Mouse (Mus musculus): Measurements from ENCODE around the gene Gm9573. TPM values are rescaled to one million over a fixed set of nuclear protein-coding genes. Genes with fewer than 3 reads are reported as not detected.

Gene Gm9573
- 0.03 TPM in 1 of 2 replicates, not detected in the other for polyA plus RNA-seq (2015; fragmentation: Nextera tagmentation; extraction: Ambion mirVana)

DNA sequence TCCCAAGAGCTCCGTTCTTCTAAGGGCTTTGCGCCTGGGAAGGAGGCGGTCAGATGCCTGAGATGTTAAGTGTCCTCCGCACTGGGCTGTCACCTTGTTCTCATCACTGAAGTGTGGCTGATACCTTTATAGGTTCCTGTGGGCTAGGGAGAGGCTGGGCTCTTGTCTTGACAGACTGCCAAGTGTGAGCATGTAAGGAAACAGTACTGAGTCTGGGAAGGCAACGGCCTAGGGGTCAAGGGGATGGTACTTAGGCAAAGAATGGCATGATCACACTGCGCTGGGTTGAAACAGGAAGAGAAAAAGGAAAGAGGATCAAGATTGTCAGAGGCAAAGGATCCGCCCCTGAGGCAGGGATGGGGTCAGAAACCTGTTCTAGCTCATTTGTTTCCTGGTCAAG lies at the start of gene Gm9573:
Gm9573 (minus strand) TSS at position 101 of the 400 bp plus-strand sequence.
- H3K4me1 ChIP-seq (replicated peaks; ENCODE audit: control insufficient read depth, insufficient read depth, low read length): no peaks in the 10 kb centered on the region
- no peak within 1 kb of the TSS for H3K4me2 ChIP-seq (ENCODE audit: low read depth, low read length)
- H3K9ac ChIP-seq (ENCODE audit: low read length): no peak within 1 kb of the TSS
- no peak within 1 kb of the TSS for H3K4me3 ChIP-seq (ENCODE audit: low read length)
- no peak within 1 kb of the TSS for H3K27ac ChIP-seq (ENCODE audit: low read length)
- no peaks in the 10 kb centered on the region for H3K36me3 ChIP-seq (ENCODE audit: control insufficient read depth, insufficient read depth, low read length)
- no peaks in the 10 kb centered on the region for H3K9me3 ChIP-seq (ENCODE audit: control insufficient read depth, low read length)
- 69% methylated on average over 7 of the region's 7 CpGs for WGBS
- H3K27me3 ChIP-seq (ENCODE audit: control insufficient read depth, insufficient read depth, low read depth, low read length): no peaks in the 10 kb centered on the region
- ATAC-seq (ENCODE audit: low read depth): no peak

DNA sequence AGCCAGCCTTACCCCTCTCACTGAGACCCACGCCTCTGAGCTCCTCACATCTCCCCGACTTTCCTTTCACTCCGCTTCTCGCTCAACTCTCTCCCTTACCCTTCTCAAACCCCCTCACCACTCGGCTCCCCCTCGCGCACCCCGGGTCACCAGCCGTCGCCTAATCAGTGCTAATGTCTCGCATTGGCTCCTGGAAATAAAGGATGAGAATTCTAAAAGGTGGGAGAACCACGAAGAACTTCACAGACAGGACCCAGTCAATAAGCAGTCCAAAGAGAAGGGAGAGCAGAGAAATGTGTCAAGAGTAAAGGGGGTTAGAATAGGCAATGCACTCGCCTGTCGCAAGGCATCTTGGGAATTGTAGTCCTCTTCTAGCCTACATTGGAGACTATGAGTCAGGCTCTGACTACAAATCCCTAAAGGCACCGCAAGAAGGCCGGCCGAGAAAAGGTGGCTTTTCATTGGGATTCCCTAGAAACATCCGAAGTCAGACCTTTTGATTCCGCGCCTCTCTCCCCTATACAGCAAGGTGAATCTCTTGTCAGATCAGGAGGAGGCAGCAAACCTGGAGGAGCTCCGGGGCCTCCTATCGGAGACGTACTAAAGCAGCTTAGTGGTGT lies 47.1 kb upstream of the Gm9573 start, which contains the start of gene Gtf2h4:
Gtf2h4 (minus strand) TSS at position 324 of the 620 bp plus-strand sequence.
- Histone ChIP-seq H3K27ac (ENCODE audit: low read length) (peak within 1 kb of the TSS; percentile 36; the same call in 1 of the 2 replicates), H3K4me3 (ENCODE audit: low read length) (peak within 1 kb of the TSS; percentile 89), H3K9me3 (ENCODE audit: control insufficient read depth, low read length) (no peaks in the 10 kb centered on the region), H3K27me3 (ENCODE audit: control insufficient read depth, insufficient read depth, low read depth, low read length) (no peaks in the 10 kb centered on the region), H3K4me2 (ENCODE audit: low read depth, low read length) (peak within 1 kb of the TSS; percentile 56), H3K4me1 (replicated peaks; ENCODE audit: control insufficient read depth, insufficient read depth, low read length) (peaks cover 4% of the 10 kb centered on the region), H3K9ac (ENCODE audit: low read length) (peak within 1 kb of the TSS; percentile 96), H3K36me3 (ENCODE audit: control insufficient read depth, insufficient read depth, low read length) (peaks cover 2% of the 10 kb centered on the region; the same call in 1 of the 2 replicates)
- WGBS: 1% methylated on average over 23 of the region's 23 CpGs
- ATAC-seq (ENCODE audit: low read depth): peak; percentile 99

DNA sequence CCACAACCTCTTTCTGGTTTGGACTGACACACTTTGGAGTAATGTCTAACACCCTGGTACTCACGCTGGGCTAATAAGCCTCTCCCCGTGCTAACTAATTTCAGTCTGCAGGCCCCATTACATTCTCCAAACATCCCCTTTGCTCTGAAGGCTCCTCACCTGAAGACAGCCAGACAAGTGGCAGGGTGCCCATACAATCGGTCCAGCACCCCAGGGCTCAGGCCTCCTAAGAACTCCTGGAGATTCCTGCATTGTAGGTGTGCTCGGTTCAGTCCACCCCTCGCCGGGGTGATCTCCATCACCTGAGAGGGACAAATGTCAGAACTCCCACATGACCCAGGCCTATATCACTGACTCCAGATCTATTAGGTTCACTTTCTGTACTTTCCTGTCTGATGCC lies 46.1 kb upstream of the Gm9573 start:
- Histone ChIP-seq H3K4me1 (replicated peaks; ENCODE audit: control insufficient read depth, insufficient read depth, low read length) (peaks cover 8% of the 10 kb centered on the region), H3K4me3 (ENCODE audit: low read length) (no peak overlapping the region)
- WGBS: 83% methylated on average over 6 of the region's 6 CpGs

DNA sequence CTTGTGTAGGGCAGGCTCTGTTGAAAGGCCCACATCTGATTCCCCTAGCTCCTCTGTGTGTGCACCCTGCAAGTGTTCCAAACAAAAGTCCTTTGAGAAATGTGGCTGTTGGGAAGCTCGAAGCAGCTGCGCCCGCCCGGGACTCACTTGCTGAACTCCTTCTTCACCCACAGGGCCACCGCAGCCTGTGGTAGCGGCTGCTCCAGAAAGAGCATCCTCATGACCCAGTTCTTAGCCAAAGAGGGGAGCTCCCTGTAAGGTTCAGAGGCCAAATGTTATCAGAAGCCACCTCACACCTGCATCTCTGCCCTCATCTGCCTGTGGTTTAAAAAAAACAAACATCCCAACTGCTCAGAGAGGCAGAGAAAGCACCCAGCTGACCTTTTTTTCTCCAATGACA lies 45.4 kb upstream of the Gm9573 start:
- Histone ChIP-seq H3K9ac (ENCODE audit: low read length) (no peak overlapping the region), H3K4me3 (ENCODE audit: low read length) (no peak overlapping the region), H3K4me2 (ENCODE audit: low read depth, low read length) (no peak overlapping the region), H3K4me1 (replicated peaks; ENCODE audit: control insufficient read depth, insufficient read depth, low read length) (peaks cover 10% of the 10 kb centered on the region), H3K27me3 (ENCODE audit: control insufficient read depth, insufficient read depth, low read depth, low read length) (no peaks in the 10 kb centered on the region), H3K27ac (ENCODE audit: low read length) (no peak overlapping the region), H3K9me3 (ENCODE audit: control insufficient read depth, low read length) (no peaks in the 10 kb centered on the region), H3K36me3 (ENCODE audit: control insufficient read depth, insufficient read depth, low read length) (peaks cover 2% of the 10 kb centered on the region; the same call in 1 of the 2 replicates)
- no peak for ATAC-seq (ENCODE audit: low read depth)
- 57% methylated on average over 6 of the region's 6 CpGs for WGBS

More for the DNA sequence above, 46.1 kb upstream of the Gm9573 start:
- H3K27me3 ChIP-seq (ENCODE audit: control insufficient read depth, insufficient read depth, low read depth, low read length): no peaks in the 10 kb centered on the region
- peak overlapping the region; percentile 56; the same call in 1 of the 2 replicates for H3K4me2 ChIP-seq (ENCODE audit: low read depth, low read length)
- H3K9ac ChIP-seq (ENCODE audit: low read length): no peak overlapping the region
- no peaks in the 10 kb centered on the region for H3K9me3 ChIP-seq (ENCODE audit: control insufficient read depth, low read length)
- H3K27ac ChIP-seq (ENCODE audit: low read length): no peak overlapping the region
- H3K36me3 ChIP-seq (ENCODE audit: control insufficient read depth, insufficient read depth, low read length): peaks cover 2% of the 10 kb centered on the region; the same call in 1 of the 2 replicates
- no peak for ATAC-seq (ENCODE audit: low read depth)

GRCm38 (mm10) chr17:35669731-35670130 lies 43.3 kb upstream of the Gm9573 start:
- Histone ChIP-seq H3K9ac (ENCODE audit: low read length) (no peak overlapping the region), H3K27ac (ENCODE audit: low read length) (no peak overlapping the region), H3K27me3 (ENCODE audit: control insufficient read depth, insufficient read depth, low read depth, low read length) (no peaks in the 10 kb centered on the region), H3K9me3 (ENCODE audit: control insufficient read depth, low read length) (no peaks in the 10 kb centered on the region), H3K4me3 (ENCODE audit: low read length) (no peak overlapping the region), H3K4me2 (ENCODE audit: low read depth, low read length) (no peak overlapping the region), H3K4me1 (replicated peaks; ENCODE audit: control insufficient read depth, insufficient read depth, low read length) (peaks cover 14% of the 10 kb centered on the region), H3K36me3 (ENCODE audit: control insufficient read depth, insufficient read depth, low read length) (peaks cover 2% of the 10 kb centered on the region; the same call in 1 of the 2 replicates)
- ATAC-seq (ENCODE audit: low read depth): no peak
- 89% methylated on average over 9 of the region's 9 CpGs for WGBS

DNA sequence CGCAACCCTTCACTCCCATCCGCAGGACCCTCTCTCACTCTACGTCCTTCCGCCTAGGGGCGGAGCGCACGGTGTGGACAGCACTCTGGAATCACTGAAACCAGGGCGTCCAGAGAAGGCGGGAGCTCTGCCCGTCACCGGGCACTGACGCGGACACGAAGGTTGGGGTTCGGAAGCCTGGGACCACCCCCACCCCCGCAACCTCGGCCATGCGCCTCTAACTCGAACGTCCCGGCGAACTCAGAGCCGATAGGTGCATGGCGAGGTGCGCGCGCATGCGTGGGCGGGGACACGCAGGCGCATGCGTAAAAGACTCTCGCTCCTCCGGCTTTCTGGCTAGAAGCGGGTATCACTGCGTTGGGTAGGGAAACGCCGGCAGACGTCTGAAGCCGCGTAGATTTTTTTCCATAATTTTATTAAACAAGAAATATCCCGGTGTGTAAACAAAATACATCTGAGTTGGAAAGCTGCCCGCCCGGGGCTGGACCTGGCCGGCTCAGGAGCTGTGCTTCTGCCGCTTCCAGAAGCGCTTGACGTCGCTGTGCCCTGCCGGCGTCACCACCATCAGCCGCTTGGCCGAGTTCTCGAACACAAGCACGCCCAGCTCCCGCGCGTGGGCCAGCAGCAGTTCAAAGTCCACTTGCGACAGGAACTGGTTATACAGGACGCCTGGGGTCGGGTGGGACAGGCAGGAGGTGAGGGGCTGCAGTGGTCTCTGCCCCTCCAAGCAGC lies 41.1 kb upstream of the Gm9573 start, which contains the start of gene Vars2:
Vars2 (minus strand) TSS at position 259 of the 732 bp plus-strand sequence.
- H3K4me3 ChIP-seq (ENCODE audit: low read length): peak within 1 kb of the TSS; percentile 71
- WGBS: under 1% methylated on average over 61 of the region's 61 CpGs
- ATAC-seq (ENCODE audit: low read depth): peak; percentile 91
- H3K27me3 ChIP-seq (ENCODE audit: control insufficient read depth, insufficient read depth, low read depth, low read length): no peaks in the 10 kb centered on the region
- peak within 1 kb of the TSS; percentile 84 for H3K27ac ChIP-seq (ENCODE audit: low read length)
- H3K4me2 ChIP-seq (ENCODE audit: low read depth, low read length): peak within 1 kb of the TSS; percentile 89
- peaks cover 10% of the 10 kb centered on the region for H3K4me1 ChIP-seq (replicated peaks; ENCODE audit: control insufficient read depth, insufficient read depth, low read length)
- peak within 1 kb of the TSS; percentile 89 for H3K9ac ChIP-seq (ENCODE audit: low read length)
- peaks cover 8% of the 10 kb centered on the region for H3K36me3 ChIP-seq (ENCODE audit: control insufficient read depth, insufficient read depth, low read length)
- H3K9me3 ChIP-seq (ENCODE audit: control insufficient read depth, low read length): no peaks in the 10 kb centered on the region

DNA sequence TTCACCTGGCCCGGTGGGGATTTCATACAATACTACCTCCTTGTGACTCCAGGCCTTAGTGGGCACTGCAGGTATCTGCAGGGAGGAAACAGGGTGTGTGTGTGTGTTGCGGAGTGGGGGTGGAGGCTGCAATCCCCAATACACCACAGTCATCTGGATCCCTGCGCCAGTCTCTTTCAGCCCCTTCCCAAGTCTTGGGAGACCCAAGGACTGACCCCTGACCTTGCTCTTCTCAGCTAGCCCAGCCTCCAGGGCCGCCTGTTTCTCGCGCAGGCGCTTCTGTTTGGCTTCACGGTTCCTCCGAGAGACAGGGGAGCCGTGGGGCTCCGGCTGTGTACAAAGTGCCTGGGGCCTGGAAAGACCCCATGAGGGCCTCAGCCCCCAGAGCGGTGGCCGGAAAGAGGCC lies 40.4 kb upstream of the Gm9573 start:
- Histone ChIP-seq H3K4me3 (ENCODE audit: low read length) (peak overlapping the region; percentile 71), H3K36me3 (ENCODE audit: control insufficient read depth, insufficient read depth, low read length) (peaks cover 8% of the 10 kb centered on the region), H3K4me2 (ENCODE audit: low read depth, low read length) (peak overlapping the region; percentile 89), H3K4me1 (replicated peaks; ENCODE audit: control insufficient read depth, insufficient read depth, low read length) (peaks cover 10% of the 10 kb centered on the region), H3K9ac (ENCODE audit: low read length) (peak overlapping the region; percentile 89), H3K27me3 (ENCODE audit: control insufficient read depth, insufficient read depth, low read depth, low read length) (no peaks in the 10 kb centered on the region), H3K9me3 (ENCODE audit: control insufficient read depth, low read length) (no peaks in the 10 kb centered on the region), H3K27ac (ENCODE audit: low read length) (peak overlapping the region; percentile 84)
- peak; percentile 40; the same call in 1 of the 2 replicates for ATAC-seq (ENCODE audit: low read depth)
- WGBS: 3% methylated on average over 13 of the region's 13 CpGs

DNA sequence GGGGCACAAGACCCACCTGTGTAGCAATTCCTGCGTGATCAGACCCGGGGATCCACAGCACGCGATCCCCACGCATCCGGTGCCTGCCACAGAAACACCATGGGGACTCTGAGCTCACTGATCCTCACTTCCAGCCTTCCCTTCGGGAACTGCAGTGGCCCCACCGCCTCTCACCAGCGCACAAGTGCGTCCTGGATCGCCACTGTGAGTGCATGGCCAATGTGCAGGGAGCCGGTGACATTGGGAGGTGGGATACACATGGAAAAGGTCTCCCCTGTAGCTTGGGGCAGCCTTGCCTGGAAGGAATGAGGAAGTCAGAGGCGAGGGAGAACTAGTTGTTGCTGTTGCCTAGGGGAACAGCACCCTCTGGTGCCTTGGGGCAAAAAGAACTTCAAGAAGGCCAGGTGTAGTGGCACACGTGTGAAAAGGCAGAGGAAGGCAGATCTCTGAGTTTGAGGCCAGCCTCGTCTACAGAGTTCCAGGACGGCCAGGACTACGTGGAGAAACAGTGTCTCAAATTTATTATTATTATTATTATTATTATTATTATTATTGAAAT lies 39.6 kb upstream of the Gm9573 start:
- peaks cover 10% of the 10 kb centered on the region for H3K4me1 ChIP-seq (replicated peaks; ENCODE audit: control insufficient read depth, insufficient read depth, low read length)
- H3K9me3 ChIP-seq (ENCODE audit: control insufficient read depth, low read length): no peaks in the 10 kb centered on the region
- 66% methylated on average over 17 of the region's 17 CpGs for WGBS
- H3K27ac ChIP-seq (ENCODE audit: low read length): peak overlapping the region; percentile 35
- ATAC-seq (ENCODE audit: low read depth): peak; percentile 44
- peak overlapping the region; percentile 21; the same call in 1 of the 2 replicates for H3K4me3 ChIP-seq (ENCODE audit: low read length)
- peak overlapping the region; percentile 48 for H3K9ac ChIP-seq (ENCODE audit: low read length)
- peak overlapping the region; percentile 38 for H3K4me2 ChIP-seq (ENCODE audit: low read depth, low read length)
- no peaks in the 10 kb centered on the region for H3K27me3 ChIP-seq (ENCODE audit: control insufficient read depth, insufficient read depth, low read depth, low read length)
- peaks cover 8% of the 10 kb centered on the region for H3K36me3 ChIP-seq (ENCODE audit: control insufficient read depth, insufficient read depth, low read length)

DNA sequence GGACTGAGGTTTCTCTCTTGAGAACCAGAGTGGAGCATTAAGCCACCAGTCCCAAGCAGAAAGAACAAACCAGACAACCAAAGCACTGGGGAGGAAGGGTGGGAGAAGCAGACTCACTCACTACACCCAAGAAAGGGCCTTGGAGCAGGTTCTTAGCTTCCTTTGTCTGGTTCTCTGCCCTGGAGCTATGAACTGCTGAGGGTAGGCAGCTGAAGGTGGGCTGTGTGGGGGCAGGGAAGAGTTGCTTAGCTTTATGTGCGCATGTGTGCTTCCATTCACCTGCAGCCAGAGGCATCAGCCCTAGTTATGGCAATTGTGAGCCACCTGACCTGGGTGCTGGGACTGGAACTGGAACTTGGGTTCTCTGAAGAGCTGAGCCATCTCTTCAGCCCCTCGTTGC lies 26.6 kb upstream of the Gm9573 start:
- H3K4me1 ChIP-seq (replicated peaks; ENCODE audit: control insufficient read depth, insufficient read depth, low read length): peaks cover 5% of the 10 kb centered on the region
- peak overlapping the region; percentile 15 for H3K4me2 ChIP-seq (ENCODE audit: low read depth, low read length)
- ATAC-seq (ENCODE audit: low read depth): no peak
- H3K4me3 ChIP-seq (ENCODE audit: low read length): peak overlapping the region; percentile 6; the same call in 1 of the 2 replicates
- no peaks in the 10 kb centered on the region for H3K27me3 ChIP-seq (ENCODE audit: control insufficient read depth, insufficient read depth, low read depth, low read length)
- H3K27ac ChIP-seq (ENCODE audit: low read length): peak overlapping the region; percentile 40
- no peaks in the 10 kb centered on the region for H3K9me3 ChIP-seq (ENCODE audit: control insufficient read depth, low read length)
- H3K9ac ChIP-seq (ENCODE audit: low read length): peak overlapping the region; percentile 43; the same call in 1 of the 2 replicates
- peaks cover 10% of the 10 kb centered on the region; the same call in 1 of the 2 replicates for H3K36me3 ChIP-seq (ENCODE audit: control insufficient read depth, insufficient read depth, low read length)
- WGBS: 60% methylated on average over 2 of the region's 2 CpGs
